Mouse (Mus musculus) small intestine, adult 2 months (tissue): Measurements from ENCODE around the gene Ptprm.

ENCODE experiments used
- CTCF ChIP-seq: fragments of 200-500 bp; IDR thresholded peaks from 2 replicates; pipeline ENCODE4 v1.5.1; 2012; ENCODE audit warnings: low read depth, mild to moderate bottlenecking, control low read depth, inconsistent platforms, low read length, moderate library complexity, mixed read lengths; ENCODE audit not compliant: insufficient replicate concordance, insufficient read length; ENCODE audit errors: extremely low read depth
- POLR2A ChIP-seq: fragments of 200-500 bp; IDR thresholded peaks from 2 replicates; pipeline ENCODE4 v1.6.1; 2012; ENCODE audit warnings: low read depth, mild to moderate bottlenecking, control low read depth, inconsistent platforms, low read length, moderate library complexity

DNA sequence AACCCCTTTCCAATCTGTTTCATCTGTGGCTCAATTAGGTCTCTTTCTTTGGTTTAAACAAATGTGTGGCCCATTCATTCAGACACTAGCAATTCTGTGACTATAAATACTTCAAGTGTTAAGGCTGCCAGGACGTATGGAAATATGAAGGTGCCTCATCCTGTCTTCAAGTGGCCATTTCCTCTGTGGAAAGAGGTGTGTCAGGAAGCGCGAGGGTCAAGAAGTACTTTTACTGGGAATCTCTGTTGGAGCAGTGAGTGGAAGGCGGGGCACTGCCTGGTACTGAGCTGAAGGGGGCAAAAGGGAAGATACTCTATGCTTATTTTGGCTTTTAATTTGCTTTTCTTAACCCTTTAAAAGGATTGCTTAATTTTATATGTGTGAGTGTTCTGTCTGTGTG lies 659.9 kb downstream of the Ptprm start:
- TF ChIP-seq CTCF (no peak), POLR2A (no peak)
